Mouse (Mus musculus): ENCODE results near the gene Echdc1. TPM values are rescaled to one million over a fixed set of nuclear protein-coding genes. Genes with fewer than 3 reads are reported as not detected.
A peak's percentile ranks its signal among the peaks of the same experiment; 100 is the strongest.
"Not testable (repeated sequence)": the region's sequence is repeated elsewhere in the genome, so short reads cannot be mapped to it uniquely, and the experiment has no call there.

Echdc1 gene
- polyA plus RNA-seq, 1 experiment from 2014 or later = 26.9 TPM

DNA sequence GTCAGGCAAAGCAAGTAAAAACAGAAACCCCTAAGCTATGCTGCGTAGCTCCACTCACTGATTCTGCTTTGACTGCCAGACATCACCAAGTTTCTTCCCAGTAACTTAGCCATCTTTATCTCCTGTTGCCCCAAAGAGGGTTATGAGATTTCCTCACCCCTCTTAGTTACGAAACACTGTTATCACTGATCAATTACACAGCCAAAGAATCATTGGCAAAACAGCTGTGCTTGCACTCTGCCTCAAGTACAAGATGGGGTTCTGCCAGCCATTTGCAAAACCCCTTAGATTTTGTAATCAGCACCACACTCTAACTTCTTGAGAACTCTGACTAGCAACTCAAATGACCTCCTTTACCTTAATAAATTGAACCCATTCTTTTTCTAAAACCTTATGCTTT lies 38.5 kb downstream of the Echdc1 start:
- Histone ChIP-seq H3K9ac (no peak overlapping the region), H3K27me3 (no peaks in the 10 kb centered on the region), H3K9me3 (replicated peaks) (no peaks in the 10 kb centered on the region), H3K4me1 (no peaks in the 10 kb centered on the region), H3K36me3 (peaks cover 21% of the 10 kb centered on the region), H3K27ac (replicated peaks) (no peak overlapping the region), H3K4me2 (replicated peaks) (no peak overlapping the region), H3K4me3 (replicated peaks) (no peak overlapping the region)
- no peak for ATAC-seq (ENCODE audit: insufficient number of reproducible peaks, low FRiP score, low TSS enrichment, low read depth)
- WGBS = 73% methylated on average over 2 of the region's 2 CpGs

DNA sequence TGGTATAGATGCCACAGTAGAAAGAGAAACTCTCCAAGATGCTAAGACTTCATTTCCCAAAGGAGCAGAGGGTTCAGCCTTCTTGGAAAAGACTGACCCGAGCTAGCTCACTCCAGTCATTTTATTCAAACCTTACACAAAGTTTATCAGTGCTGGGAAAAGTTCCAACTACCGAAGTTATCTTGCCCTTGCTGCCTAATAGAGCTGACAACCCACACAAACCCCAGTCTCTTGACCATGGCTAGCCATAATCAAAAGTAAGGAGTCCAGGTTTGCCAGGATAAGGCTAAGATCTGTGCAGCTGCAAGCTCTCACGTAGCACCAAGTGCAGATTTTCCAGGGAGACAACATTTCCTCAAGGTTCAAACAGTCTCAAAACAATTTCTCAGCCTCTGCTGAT lies 39.6 kb downstream of the Echdc1 start:
- Histone ChIP-seq H3K4me2 (replicated peaks) (no peak overlapping the region), H3K4me1 (no peaks in the 10 kb centered on the region), H3K36me3 (peaks cover 13% of the 10 kb centered on the region), H3K9ac (no peak overlapping the region), H3K4me3 (replicated peaks) (no peak overlapping the region), H3K9me3 (replicated peaks) (no peaks in the 10 kb centered on the region), H3K27ac (replicated peaks) (no peak overlapping the region), H3K27me3 (no peaks in the 10 kb centered on the region)
- 68% methylated on average over 3 of the region's 3 CpGs for WGBS
- ATAC-seq (ENCODE audit: insufficient number of reproducible peaks, low FRiP score, low TSS enrichment, low read depth) = no peak

DNA sequence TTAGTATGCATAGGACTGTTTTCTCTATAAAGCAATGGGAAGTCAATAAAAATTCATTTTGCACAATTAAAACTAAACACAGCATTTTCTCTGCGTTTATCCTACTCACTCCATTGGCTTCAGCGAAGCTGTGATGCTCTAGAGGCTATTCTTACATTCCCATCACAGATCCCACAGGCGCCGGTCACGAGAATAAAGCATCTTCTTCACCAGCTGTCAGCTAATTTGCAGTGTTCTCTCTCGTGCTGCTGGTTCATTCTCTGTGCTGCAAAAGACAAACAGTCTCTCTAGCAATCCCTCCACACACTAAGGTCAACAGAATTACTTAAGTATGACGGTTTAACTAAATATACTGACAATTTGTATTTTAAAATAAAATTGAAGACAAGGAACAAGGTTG lies 41.2 kb downstream of the Echdc1 start:
- no peaks in the 10 kb centered on the region for H3K4me1 ChIP-seq
- 80% methylated on average over 7 of the region's 7 CpGs for WGBS
- H3K9me3 ChIP-seq (replicated peaks) = no peaks in the 10 kb centered on the region
- no peak for ATAC-seq (ENCODE audit: insufficient number of reproducible peaks, low FRiP score, low TSS enrichment, low read depth)
- H3K9ac ChIP-seq = no peak overlapping the region
- H3K27me3 ChIP-seq = no peaks in the 10 kb centered on the region
- peaks cover 13% of the 10 kb centered on the region for H3K36me3 ChIP-seq
- H3K4me2 ChIP-seq (replicated peaks) = no peak overlapping the region
- no peak overlapping the region for H3K4me3 ChIP-seq (replicated peaks)
- H3K27ac ChIP-seq (replicated peaks) = no peak overlapping the region

DNA sequence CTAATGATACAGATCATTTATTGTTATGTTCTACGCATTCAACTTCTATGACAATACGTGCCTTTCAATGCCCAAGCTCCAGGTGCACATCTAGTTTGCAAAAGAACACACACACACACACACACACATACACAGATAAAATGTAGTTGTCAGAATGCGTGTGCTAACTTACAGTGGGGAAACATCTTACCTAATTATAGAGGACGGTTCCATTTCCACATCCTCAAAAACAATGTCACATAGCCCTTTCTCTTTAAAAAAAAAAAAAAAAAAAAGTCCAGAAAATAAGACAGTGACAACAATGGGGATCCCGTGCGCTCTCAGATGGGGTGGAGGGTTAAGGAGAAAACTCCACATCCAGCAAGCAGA lies 48.1 kb downstream of the Echdc1 start:
- ATAC-seq (ENCODE audit: insufficient number of reproducible peaks, low FRiP score, low TSS enrichment, low read depth) = no peak
- peak overlapping the region; percentile 53 for H3K4me2 ChIP-seq (replicated peaks)
- H3K4me3 ChIP-seq (replicated peaks) = peak overlapping the region; percentile 91
- H3K36me3 ChIP-seq = no peaks in the 10 kb centered on the region
- H3K4me1 ChIP-seq = peaks cover 6% of the 10 kb centered on the region
- no peaks in the 10 kb centered on the region for H3K27me3 ChIP-seq
- peak overlapping the region; percentile 94 for H3K9ac ChIP-seq
- 2% methylated on average over 6 of the region's 6 CpGs for WGBS
- H3K27ac ChIP-seq (replicated peaks) = peak overlapping the region; percentile 99
- H3K9me3 ChIP-seq (replicated peaks) = no peaks in the 10 kb centered on the region

DNA sequence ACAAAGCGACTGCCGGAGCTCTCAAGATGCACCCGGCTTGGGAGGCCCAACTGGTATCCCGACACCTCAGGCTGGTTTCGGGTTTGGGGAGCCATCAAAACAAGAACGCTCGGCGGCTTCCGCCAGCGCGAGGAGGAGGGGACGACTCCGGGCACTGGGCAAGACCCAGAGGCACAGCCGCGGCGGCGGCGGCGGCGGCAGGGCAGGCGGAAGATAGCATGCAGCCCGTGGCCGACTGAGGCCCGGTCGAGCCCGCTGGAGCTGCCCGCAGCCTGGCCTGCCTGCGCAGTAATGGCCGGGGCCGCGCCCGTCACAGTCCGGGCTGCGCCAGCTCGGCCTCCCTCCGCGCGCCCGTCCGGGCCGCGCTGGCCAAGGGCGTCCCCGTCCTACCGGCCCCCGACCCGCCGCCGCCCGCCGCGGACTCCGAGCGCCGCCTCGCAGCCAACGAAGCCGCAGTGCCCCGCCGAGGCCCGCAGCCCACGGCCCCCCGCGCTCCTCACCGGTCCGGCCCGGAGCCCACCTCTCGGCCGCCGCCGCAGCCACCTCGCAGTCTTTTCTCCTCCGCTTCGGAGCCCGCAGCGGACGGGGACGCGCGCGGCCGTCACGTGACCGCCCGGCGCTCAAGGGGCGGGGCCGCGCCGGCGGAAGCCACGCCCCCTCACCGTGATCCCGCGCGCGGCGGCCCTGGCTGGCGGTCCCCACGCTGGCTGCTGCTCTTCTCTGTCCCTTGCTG lies 48.7 kb downstream of the Echdc1 start:
- under 1% methylated on average over 76 of the region's 100 CpGs for WGBS
- Histone ChIP-seq H3K27ac (replicated peaks) (peak overlapping the region; percentile 99), H3K4me2 (replicated peaks) (peak overlapping the region; percentile 54), H3K4me3 (replicated peaks) (peak overlapping the region; percentile 91), H3K9ac (peak overlapping the region; percentile 94), H3K27me3 (no peaks in the 10 kb centered on the region), H3K4me1 (peaks cover 6% of the 10 kb centered on the region), H3K36me3 (no peaks in the 10 kb centered on the region), H3K9me3 (replicated peaks) (no peaks in the 10 kb centered on the region)
- peak; percentile 97 for ATAC-seq (ENCODE audit: insufficient number of reproducible peaks, low FRiP score, low TSS enrichment, low read depth)

DNA sequence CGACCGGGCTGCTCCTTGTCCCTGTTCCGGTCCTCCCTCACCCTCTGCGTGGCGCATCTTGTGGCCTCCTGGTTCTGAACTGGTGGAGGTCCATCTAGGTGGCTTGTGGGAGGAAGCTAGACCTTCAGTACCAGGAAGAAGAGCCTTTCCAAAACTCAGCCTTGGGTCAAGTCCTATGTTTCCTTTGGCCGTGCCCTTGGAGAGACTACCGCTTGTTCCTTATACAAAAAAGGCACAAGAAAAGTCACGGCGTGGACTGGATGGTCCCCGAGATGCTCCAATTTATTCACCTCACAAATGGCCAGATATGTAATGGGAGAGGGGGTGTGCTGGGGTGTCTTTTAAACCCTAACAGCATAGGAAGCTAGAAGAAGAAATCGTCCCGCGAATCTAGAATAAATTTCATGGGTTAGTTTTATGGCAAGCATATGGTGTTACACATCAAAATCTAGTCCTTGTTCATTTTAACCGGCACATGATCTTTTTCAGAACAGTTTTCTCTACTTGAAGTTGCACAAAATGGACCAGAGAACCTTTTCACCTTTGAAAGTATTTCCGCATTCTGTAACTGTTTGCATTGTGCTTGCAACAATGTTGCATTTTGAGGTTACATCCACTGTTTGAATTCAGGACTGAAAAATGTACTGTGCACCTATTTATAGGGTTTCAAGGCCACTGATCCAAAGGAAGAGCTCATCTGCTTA lies 49.4 kb downstream of the Echdc1 start, which contains the start of gene Rnf146:
Gene Rnf146 (minus strand): TSS at position 246 of the 704 bp plus-strand sequence.
- Histone ChIP-seq H3K27ac (replicated peaks) (peak within 1 kb of the TSS; percentile 99), H3K27me3 (no peaks in the 10 kb centered on the region), H3K4me3 (replicated peaks) (peak within 1 kb of the TSS; percentile 91), H3K9ac (peak within 1 kb of the TSS; percentile 94), H3K36me3 (no peaks in the 10 kb centered on the region), H3K4me1 (peaks cover 6% of the 10 kb centered on the region), H3K9me3 (replicated peaks) (no peaks in the 10 kb centered on the region), H3K4me2 (replicated peaks) (peak within 1 kb of the TSS; percentile 54)
- 4% methylated on average over 15 of the region's 15 CpGs for WGBS
- ATAC-seq (ENCODE audit: insufficient number of reproducible peaks, low FRiP score, low TSS enrichment, low read depth) = no peak

DNA sequence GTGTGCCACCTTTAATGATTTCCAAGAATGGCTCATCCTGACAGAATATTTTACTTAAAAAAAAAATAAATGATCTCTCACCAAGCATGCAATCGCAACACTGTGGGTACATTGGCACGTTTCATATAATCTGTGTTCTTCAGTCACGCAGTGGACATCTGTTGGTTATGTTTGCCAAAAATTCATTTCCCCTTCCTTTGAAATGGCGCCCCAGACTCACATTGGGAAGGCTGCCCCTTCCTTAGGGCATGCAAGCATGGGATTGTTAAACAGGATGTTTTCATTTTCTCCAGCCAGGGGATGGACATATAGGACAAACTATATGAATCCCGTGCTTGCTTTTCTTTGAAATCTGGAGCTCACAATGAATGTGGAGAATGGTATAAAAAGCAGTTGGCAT lies 61.1 kb downstream of the Echdc1 start:
- H3K27me3 ChIP-seq = no peaks in the 10 kb centered on the region
- no peaks in the 10 kb centered on the region for H3K36me3 ChIP-seq
- no peak overlapping the region for H3K27ac ChIP-seq (replicated peaks)
- no peaks in the 10 kb centered on the region for H3K4me1 ChIP-seq
- H3K9ac ChIP-seq = no peak overlapping the region
- ATAC-seq (ENCODE audit: insufficient number of reproducible peaks, low FRiP score, low TSS enrichment, low read depth) = no peak
- no peaks in the 10 kb centered on the region for H3K9me3 ChIP-seq (replicated peaks)
- 54% methylated on average over 5 of the region's 5 CpGs for WGBS
- H3K4me3 ChIP-seq (replicated peaks) = no peak overlapping the region
- no peak overlapping the region for H3K4me2 ChIP-seq (replicated peaks)

DNA sequence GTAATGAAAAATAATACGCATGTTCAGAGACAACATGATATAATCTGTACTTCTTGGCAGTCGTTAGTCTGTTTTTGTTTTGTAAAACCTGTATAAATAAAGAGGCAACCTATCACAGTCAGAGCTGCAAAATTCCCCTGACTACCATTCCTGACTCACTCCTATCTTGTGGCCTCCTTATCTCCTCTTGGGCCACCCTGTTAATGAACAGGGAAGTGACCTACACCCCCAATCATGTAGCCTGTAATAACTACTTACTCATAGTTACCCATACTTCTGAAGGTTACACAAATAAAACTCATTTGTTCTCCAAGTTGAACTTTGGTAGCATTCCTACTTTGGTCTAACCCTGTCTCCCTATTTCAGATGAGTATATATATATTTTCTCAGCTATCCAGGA lies 68.6 kb downstream of the Echdc1 start:
- no peak overlapping the region for H3K4me3 ChIP-seq (replicated peaks)
- H3K36me3 ChIP-seq = no peaks in the 10 kb centered on the region
- H3K9ac ChIP-seq = no peak overlapping the region
- H3K4me1 ChIP-seq = no peaks in the 10 kb centered on the region
- H3K27me3 ChIP-seq = no peaks in the 10 kb centered on the region
- 70% methylated on average over 2 of the region's 2 CpGs for WGBS
- H3K4me2 ChIP-seq (replicated peaks) = no peak overlapping the region
- ATAC-seq (ENCODE audit: insufficient number of reproducible peaks, low FRiP score, low TSS enrichment, low read depth) = no peak
- H3K9me3 ChIP-seq (replicated peaks) = no peaks in the 10 kb centered on the region
- no peak overlapping the region for H3K27ac ChIP-seq (replicated peaks)

DNA sequence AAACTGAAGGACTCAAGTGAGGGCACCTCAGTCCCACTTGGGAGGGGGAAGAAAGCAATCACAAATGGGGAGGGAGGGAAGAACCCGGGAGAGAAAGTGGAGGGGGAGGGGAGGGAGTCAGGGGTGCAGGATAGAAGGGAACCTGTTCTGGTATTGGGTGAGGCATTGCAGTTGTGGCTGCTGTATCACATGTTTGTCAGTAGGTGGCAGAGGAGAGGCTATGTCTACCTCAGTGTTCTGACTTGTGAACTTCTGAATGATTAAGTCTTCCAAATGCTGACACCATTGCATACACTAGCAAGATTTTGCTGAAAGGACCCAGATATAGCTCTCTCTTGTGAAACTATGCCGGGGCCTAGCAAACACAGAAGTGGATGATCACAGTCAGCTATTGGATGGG lies 81.9 kb downstream of the Echdc1 start:
- H3K27me3 ChIP-seq; H3K9me3 ChIP-seq (replicated peaks); ATAC-seq (ENCODE audit: insufficient number of reproducible peaks, low FRiP score, low TSS enrichment, low read depth); H3K36me3 ChIP-seq; H3K27ac ChIP-seq (replicated peaks); H3K4me1 ChIP-seq; H3K9ac ChIP-seq; H3K4me3 ChIP-seq (replicated peaks); H3K4me2 ChIP-seq (replicated peaks): not testable (repeated sequence)
- WGBS = 73% methylated on average over 2 of the region's 2 CpGs

Other genes with a start within 250 kb of the Echdc1 start
- gene Soga3, start 169.3 kb upstream of the Echdc1 start, polyA plus RNA-seq (2015; fragmentation: Nextera tagmentation; extraction: Ambion mirVana) = 4.0 and 4.7 TPM in 2 replicates
- gene Gm49353, start 114.2 kb upstream of the Echdc1 start, polyA plus RNA-seq (2015; fragmentation: Nextera tagmentation; extraction: Ambion mirVana) = 0.27 and 0.45 TPM in 2 replicates
- gene 9330159F19Rik, start 101.6 kb upstream of the Echdc1 start, polyA plus RNA-seq (2015; fragmentation: Nextera tagmentation; extraction: Ambion mirVana) = 1.2 and 1.5 TPM in 2 replicates
- 50.5 and 56.0 TPM in 2 replicates for gene Rnf146, start 49.3 kb downstream of the Echdc1 start, polyA plus RNA-seq (2015; fragmentation: Nextera tagmentation; extraction: Ambion mirVana)
- gene Rspo3, start 222.7 kb downstream of the Echdc1 start, polyA plus RNA-seq (2015; fragmentation: Nextera tagmentation; extraction: Ambion mirVana) = 13.5 and 16.0 TPM in 2 replicates